Mouse (Mus musculus) neural tube, embryonic 14.5 days (tissue): ENCODE results near the gene Aadacl4. TPM values are rescaled to one million over a fixed set of nuclear protein-coding genes. Genes with fewer than 3 reads are reported as not detected.
"Not testable (repeated sequence)": the region's sequence is repeated elsewhere in the genome, so short reads cannot be mapped to it uniquely, and the experiment has no call there.

Experiments used
- ATAC-seq: fragments of 200-750 bp; cut with Nextera tagmentation; 2 replicates; pipeline ENCODE4 v1.8.0; 2017; ENCODE audit warnings: low read depth, mild to moderate bottlenecking, moderate TSS enrichment, moderate library complexity
- H3K27ac ChIP-seq: fragments of 300-500 bp; sonication (generic); 2 replicates; pipeline ENCODE4 v1.5.1; 2014; ENCODE audit warnings: low read depth, mild to moderate bottlenecking, control low read depth, low read length, moderate library complexity, mixed read lengths
- H3K27me3 ChIP-seq: fragments of 300-500 bp; sonication (generic); 2 replicates; pipeline ENCODE4 v1.6.1; 2014; ENCODE audit warnings: low read length; ENCODE audit not compliant: control insufficient read depth, insufficient read depth
- H3K36me3 ChIP-seq: fragments of 300-500 bp; sonication (generic); 2 replicates; pipeline ENCODE4 v1.6.1; 2014; ENCODE audit warnings: low read length, mixed read lengths; ENCODE audit not compliant: control insufficient read depth, insufficient read depth
- H3K4me1 ChIP-seq: fragments of 300-500 bp; sonication (generic); 2 replicates; pipeline ENCODE4 v1.6.1; 2014; ENCODE audit warnings: low read length; ENCODE audit not compliant: control insufficient read depth, insufficient read depth
- H3K4me2 ChIP-seq: fragments of 300-500 bp; sonication (generic); 2 replicates; pipeline ENCODE4 v1.6.1; 2014; ENCODE audit warnings: mild to moderate bottlenecking, low read depth, low read length, control low read depth
- H3K4me3 ChIP-seq: fragments of 300-500 bp; sonication (generic); 2 replicates; pipeline ENCODE4 v1.5.1; 2014; ENCODE audit warnings: low read depth, low read length, control low read depth, mixed read lengths
- H3K9ac ChIP-seq: fragments of 300-500 bp; sonication (generic); replicated peaks from 2 replicates; pipeline ENCODE4 v1.6.1; 2014; ENCODE audit warnings: low read depth, mild to moderate bottlenecking, control low read depth, low read length, mixed read lengths
- H3K9me3 ChIP-seq: fragments of 300-500 bp; sonication (generic); 2 replicates; pipeline ENCODE4 v1.6.1; 2016; ENCODE audit warnings: low read length; ENCODE audit not compliant: control insufficient read depth
- WGBS: fragments of 180-500 bp; shearing (Covaris S2); extraction: QIAGEN DNeasy Blood & Tissue Kit; methylation state at CpG from one replicate; pipeline ENCODE4 v1.1.7; 2014; 5-methylcytosine and 5-hydroxymethylcytosine counted together
- polyA plus RNA-seq: library from polyadenylated mRNA; unstranded; fragments of >200 nt; fragmentation: Nextera tagmentation; extraction: Ambion mirVana; gene quantifications from 2 replicates; pipeline ENCODE4 v1.2.1, GENCODE M21; 2014

Aadacl4 gene
- not detected in 2 replicates for polyA plus RNA-seq

DNA sequence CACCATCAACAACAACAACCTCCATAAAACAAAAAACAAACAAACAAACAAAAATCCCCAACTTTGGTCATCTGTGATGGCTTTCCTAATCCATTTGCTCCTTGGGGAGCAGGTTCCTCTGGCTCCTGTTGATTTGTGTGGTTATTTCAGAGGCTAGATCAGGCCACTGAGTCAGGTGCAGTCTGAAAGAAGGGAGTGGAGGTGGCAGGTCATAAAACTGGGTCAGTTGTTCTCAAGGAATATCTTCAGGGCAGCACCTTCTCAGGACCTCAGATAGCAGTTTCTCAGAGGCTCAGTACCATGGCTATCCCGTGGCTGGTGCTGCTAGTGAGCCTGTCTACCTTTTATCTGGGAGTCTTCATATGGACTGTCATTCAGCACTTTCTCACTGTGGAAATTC lies at the start of gene Aadacl4:
TSS of gene Aadacl4 (plus strand) at position 301 of the 400 bp plus-strand sequence.
- H3K4me2 ChIP-seq, result no peak within 1 kb of the TSS
- H3K4me1 ChIP-seq, result no peaks in the 10 kb centered on the region
- no peak within 1 kb of the TSS for H3K27ac ChIP-seq
- 72% methylated on average over 1 of the region's 1 CpGs for WGBS
- H3K9me3 ChIP-seq, result peaks cover 5% of the 10 kb centered on the region
- no peaks in the 10 kb centered on the region for H3K27me3 ChIP-seq
- H3K9ac ChIP-seq, result no peak within 1 kb of the TSS
- no peaks in the 10 kb centered on the region for H3K36me3 ChIP-seq
- no peak within 1 kb of the TSS for H3K4me3 ChIP-seq
- no peak for ATAC-seq

DNA sequence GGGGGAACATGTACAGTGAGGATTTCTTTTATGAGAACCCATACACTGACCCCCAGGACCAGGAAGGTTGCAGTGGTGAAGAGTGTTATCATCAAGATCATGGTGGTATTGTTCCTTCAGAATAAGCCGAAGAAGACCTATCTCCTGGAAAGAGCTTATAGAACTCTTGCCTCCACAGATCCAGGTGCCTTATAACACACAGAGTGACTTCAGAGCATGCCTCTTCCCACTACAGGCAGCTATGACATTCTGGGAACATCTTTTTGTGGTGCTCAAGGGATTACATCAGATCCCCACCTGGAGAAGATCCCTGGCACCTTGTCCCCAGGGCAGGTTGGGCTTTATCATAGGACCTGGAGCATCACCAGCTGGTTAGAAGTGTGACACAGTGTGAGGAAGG lies 48.5 kb upstream of the Aadacl4 start, which contains the start of gene Gm13124:
TSS of gene Gm13124 (minus strand) at position 101 of the 400 bp plus-strand sequence.
- no peak within 1 kb of the TSS for H3K27ac ChIP-seq
- no peak for ATAC-seq

DNA sequence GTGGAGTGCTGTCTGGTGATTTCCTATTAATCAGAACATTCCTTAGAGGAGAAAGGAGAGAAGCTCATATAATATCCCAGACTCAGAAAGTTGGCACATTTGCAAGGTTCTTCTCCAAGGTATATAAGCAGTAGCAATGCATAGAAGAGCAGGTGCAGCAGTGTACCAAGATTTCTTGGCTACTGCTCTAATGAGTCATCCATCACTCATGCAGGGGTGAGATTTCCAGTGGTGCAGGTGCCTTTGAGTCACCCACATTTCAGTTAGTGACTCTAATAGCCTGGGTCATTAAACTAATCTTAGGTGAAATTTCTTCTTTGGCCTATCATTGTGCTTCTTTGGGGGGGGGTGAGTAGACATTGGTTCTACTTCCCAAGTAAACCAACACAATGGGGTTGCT lies 45.8 kb upstream of the Aadacl4 start:
- Histone ChIP-seq H3K27me3 (no peaks in the 10 kb centered on the region), H3K9ac (no peak overlapping the region), H3K9me3 (no peaks in the 10 kb centered on the region), H3K4me1 (no peaks in the 10 kb centered on the region), H3K4me3 (no peak overlapping the region), H3K4me2 (no peak overlapping the region), H3K27ac (no peak overlapping the region), H3K36me3 (no peaks in the 10 kb centered on the region)
- ATAC-seq, result no peak

More for the DNA sequence above, 48.5 kb upstream of the Aadacl4 start, which contains the start of gene Gm13124:
- Histone ChIP-seq H3K4me1 (no peaks in the 10 kb centered on the region), H3K9ac (no peak within 1 kb of the TSS), H3K36me3 (no peaks in the 10 kb centered on the region), H3K9me3 (no peaks in the 10 kb centered on the region), H3K27me3 (no peaks in the 10 kb centered on the region), H3K4me2 (no peak within 1 kb of the TSS), H3K4me3 (no peak within 1 kb of the TSS)
- WGBS, result 88% methylated on average over 1 of the region's 1 CpGs

DNA sequence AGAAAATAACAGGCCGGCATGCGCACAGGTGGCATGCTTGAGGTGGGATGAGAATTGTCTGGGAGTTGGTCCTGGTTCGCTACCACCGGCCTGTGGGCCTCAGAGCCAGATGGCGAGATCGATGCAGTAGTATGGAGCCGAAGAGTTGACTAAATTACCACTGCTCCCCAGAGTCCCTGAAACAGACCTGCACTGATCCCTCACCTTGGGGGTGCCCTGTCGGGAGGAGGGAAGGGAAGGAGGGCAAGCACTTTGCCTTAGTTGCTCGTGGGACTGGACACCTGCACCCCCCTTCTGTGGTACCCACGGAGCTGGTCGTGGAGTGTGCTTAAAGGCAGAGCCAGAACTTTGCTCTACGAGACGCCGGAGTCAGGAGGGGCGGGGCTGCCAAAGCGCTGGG lies 27.3 kb upstream of the Aadacl4 start:
- ATAC-seq, result not testable (repeated sequence)

DNA sequence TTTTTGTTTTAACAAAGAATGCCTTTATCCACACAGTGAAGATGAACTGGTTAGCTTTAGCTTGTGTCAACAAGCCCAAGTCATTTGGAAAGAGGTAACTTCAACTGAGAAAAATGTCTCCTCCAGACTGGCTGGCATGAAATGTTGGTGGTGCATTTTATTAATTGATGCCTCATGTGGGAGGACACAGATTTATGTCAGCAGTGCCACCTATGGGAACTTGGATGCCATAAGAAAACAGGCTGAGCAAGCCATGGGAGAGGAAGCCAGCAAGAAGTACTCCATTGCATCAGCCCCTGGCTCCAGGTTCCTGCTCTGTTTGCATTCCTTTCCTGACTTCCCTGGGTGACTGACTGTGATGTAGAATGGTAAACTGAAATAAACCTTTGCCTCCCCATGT lies 20.7 kb upstream of the Aadacl4 start:
- Histone ChIP-seq H3K27me3 (no peaks in the 10 kb centered on the region), H3K4me1 (no peaks in the 10 kb centered on the region), H3K4me3 (no peak overlapping the region), H3K9ac (no peak overlapping the region), H3K27ac (no peak overlapping the region), H3K36me3 (no peaks in the 10 kb centered on the region), H3K9me3 (0 out of 2 replicates have a peak, but pooled peaks cover 4% of the 10 kb centered on the region), H3K4me2 (no peak overlapping the region)
- no peak for ATAC-seq

More for the DNA sequence above, 27.3 kb upstream of the Aadacl4 start:
- not testable (repeated sequence) for H3K9ac ChIP-seq, H3K4me3 ChIP-seq, H3K9me3 ChIP-seq, H3K4me1 ChIP-seq, H3K4me2 ChIP-seq, H3K27ac ChIP-seq, H3K27me3 ChIP-seq, H3K36me3 ChIP-seq
- WGBS, result 89% methylated on average over 11 of the region's 16 CpGs

DNA sequence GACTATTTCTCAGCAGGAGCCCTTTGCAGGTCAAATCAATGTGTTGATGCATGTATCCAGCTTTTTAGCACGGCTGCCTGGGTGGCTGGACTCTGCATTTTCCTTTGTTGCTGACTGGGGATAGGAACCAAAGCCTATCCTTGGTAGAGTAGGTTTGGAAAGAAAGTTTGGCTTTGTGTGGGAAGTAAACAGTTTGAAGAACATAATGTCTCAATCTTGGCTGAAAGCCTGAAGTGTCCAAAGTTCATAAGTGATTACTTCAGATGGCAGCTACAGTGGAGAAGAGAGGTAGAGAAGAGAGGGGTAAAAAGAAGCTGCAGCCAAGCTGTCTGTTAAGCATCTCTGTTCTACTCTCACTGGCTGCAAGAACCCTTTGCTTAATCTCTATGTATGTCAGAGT lies 1.1 kb downstream of the Aadacl4 start:
- no peaks in the 10 kb centered on the region for H3K27me3 ChIP-seq
- H3K27ac ChIP-seq, result no peak overlapping the region
- H3K4me2 ChIP-seq, result no peak overlapping the region
- 73% methylated on average over 1 of the region's 1 CpGs for WGBS
- H3K4me3 ChIP-seq, result no peak overlapping the region
- no peaks in the 10 kb centered on the region for H3K36me3 ChIP-seq
- H3K4me1 ChIP-seq, result no peaks in the 10 kb centered on the region
- ATAC-seq, result no peak
- H3K9ac ChIP-seq, result no peak overlapping the region
- peaks cover 5% of the 10 kb centered on the region for H3K9me3 ChIP-seq

DNA sequence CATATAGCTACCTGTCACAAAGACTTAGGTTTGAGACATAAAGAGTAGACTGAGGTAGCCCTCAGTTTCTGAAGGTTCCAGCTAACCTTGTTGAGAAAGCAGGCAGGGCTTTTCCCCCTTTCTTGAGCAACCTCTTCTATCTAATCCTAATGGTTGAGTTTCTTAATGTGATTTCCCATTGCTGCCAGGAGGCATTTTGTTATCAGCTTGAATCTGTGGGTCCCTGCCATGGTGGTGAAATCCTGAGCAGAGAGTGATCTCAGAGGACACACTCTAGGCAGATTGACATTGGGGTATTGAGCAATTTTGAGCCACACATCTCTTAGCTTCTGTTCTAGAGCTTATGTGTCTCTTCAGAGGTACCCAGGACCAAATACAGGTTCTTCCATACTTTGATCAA lies 24.8 kb downstream of the Aadacl4 start:
- Histone ChIP-seq H3K4me1 (no peaks in the 10 kb centered on the region), H3K27ac (no peak overlapping the region), H3K4me3 (no peak overlapping the region), H3K4me2 (no peak overlapping the region), H3K9me3 (peaks cover 7% of the 10 kb centered on the region; the same call in 1 of the 2 replicates), H3K27me3 (no peaks in the 10 kb centered on the region), H3K9ac (no peak overlapping the region), H3K36me3 (no peaks in the 10 kb centered on the region)
- no peak for ATAC-seq

Other genes starting within 250 kb of the Aadacl4 start
- not detected in 2 replicates for gene Pramef20, start 235.8 kb upstream of the Aadacl4 start, polyA plus RNA-seq
- not detected in 2 replicates for gene Pramef12, start 205.2 kb upstream of the Aadacl4 start, polyA plus RNA-seq
- gene 1700012P22Rik, start 174.9 kb upstream of the Aadacl4 start, polyA plus RNA-seq, result not detected in 2 replicates
- not detected in 2 replicates for gene Gm9944, start 160.4 kb upstream of the Aadacl4 start, polyA plus RNA-seq
- gene Aadacl3, start 150.0 kb upstream of the Aadacl4 start, polyA plus RNA-seq, result not detected in 2 replicates
- gene 9430007A20Rik, start 93.9 kb upstream of the Aadacl4 start, polyA plus RNA-seq, result not detected in 2 replicates
- not detected in 2 replicates for gene Gm13124, start 48.6 kb upstream of the Aadacl4 start, polyA plus RNA-seq
- gene Gm436, start 72.7 kb downstream of the Aadacl4 start, polyA plus RNA-seq, result not detected in 2 replicates
- not detected in 2 replicates for gene Gm13178, start 107.7 kb downstream of the Aadacl4 start, polyA plus RNA-seq
- gene Gm438, start 172.9 kb downstream of the Aadacl4 start, polyA plus RNA-seq, result not detected in 2 replicates